Mouse (Mus musculus): ENCODE results near the gene D2hgdh. TPM values are rescaled to one million over a fixed set of nuclear protein-coding genes. Genes with fewer than 3 reads are reported as not detected.
"Not testable (repeated sequence)": the region's sequence is repeated elsewhere in the genome, so short reads cannot be mapped to it uniquely, and the experiment has no call there.

D2hgdh gene
- total RNA-seq, 2 experiments from 2014 or later, result 24.8 to 25.8 TPM

- peak; percentile 93 for DNase-seq
- intact Hi-C loops (cut with DNase I; ENCODE audit: low total_unique reads), result no loop called here
Observed at GRCm38 (mm10) chr1:93825105-93825674, 481 bp downstream of the D2hgdh start.

GRCm38 (mm10) chr1:93825771-93826539, 1.2 kb downstream of the D2hgdh start:
- intact Hi-C loops (cut with DNase I; ENCODE audit: low total_unique reads), result no loop called here
- DNase-seq, result no peak

- intact Hi-C loops (cut with DNase I; ENCODE audit: low total_unique reads), result no loop called here
Observed at GRCm38 (mm10) chr1:93826540-93826835, 1.8 kb downstream of the D2hgdh start.

GRCm38 (mm10) chr1:93832754-93833360, 8.1 kb downstream of the D2hgdh start:
- intact Hi-C loops (cut with DNase I; ENCODE audit: low total_unique reads); DNase-seq: not testable (repeated sequence)

More at GRCm38 (mm10) chr1:93826540-93826835, 1.8 kb downstream of the D2hgdh start:
- DNase-seq, result peak; percentile 9

- intact Hi-C loops (cut with DNase I; ENCODE audit: low total_unique reads), result no loop called here
- DNase-seq, result no peak
Observed at GRCm38 (mm10) chr1:93834671-93835150, 10.0 kb downstream of the D2hgdh start.

- no peak for DNase-seq
- intact Hi-C loops (cut with DNase I; ENCODE audit: low total_unique reads), result no loop called here
Observed at GRCm38 (mm10) chr1:93835211-93835610, 10.5 kb downstream of the D2hgdh start.

GRCm38 (mm10) chr1:93835876-93836531, 11.3 kb downstream of the D2hgdh start:
- intact Hi-C loops (cut with DNase I; ENCODE audit: low total_unique reads), result no loop called here
- DNase-seq, result no peak

GRCm38 (mm10) chr1:93836532-93836913, 11.8 kb downstream of the D2hgdh start:
- no peak for DNase-seq
- intact Hi-C loops (cut with DNase I; ENCODE audit: low total_unique reads), result no loop called here

- intact Hi-C loops (cut with DNase I; ENCODE audit: low total_unique reads), result no loop called here
- no peak for DNase-seq
Observed at GRCm38 (mm10) chr1:93837335-93837734, 12.6 kb downstream of the D2hgdh start.

GRCm38 (mm10) chr1:93838569-93838968, 13.9 kb downstream of the D2hgdh start:
- intact Hi-C loops (cut with DNase I; ENCODE audit: low total_unique reads); DNase-seq: not testable (repeated sequence)

GRCm38 (mm10) chr1:93845766-93846366, 21.2 kb downstream of the D2hgdh start:
- DNase-seq; intact Hi-C loops (cut with DNase I; ENCODE audit: low total_unique reads): not testable (repeated sequence)

GRCm38 (mm10) chr1:93855790-93856189, 31.1 kb downstream of the D2hgdh start:
- intact Hi-C loops (cut with DNase I; ENCODE audit: low total_unique reads), result not testable (repeated sequence)

GRCm38 (mm10) chr1:93857370-93857769, 32.7 kb downstream of the D2hgdh start:
- intact Hi-C loops (cut with DNase I; ENCODE audit: low total_unique reads), result no loop called here
- no peak for DNase-seq

More at GRCm38 (mm10) chr1:93855790-93856189, 31.1 kb downstream of the D2hgdh start:
- not testable (repeated sequence) for DNase-seq

- no peak for DNase-seq
- intact Hi-C loops (cut with DNase I; ENCODE audit: low total_unique reads), result no loop called here
Observed at GRCm38 (mm10) chr1:93857991-93858390, 33.3 kb downstream of the D2hgdh start.

GRCm38 (mm10) chr1:93859619-93860018, 34.9 kb downstream of the D2hgdh start:
- DNase-seq, result no peak
- intact Hi-C loops (cut with DNase I; ENCODE audit: low total_unique reads), result no loop called here

GRCm38 (mm10) chr1:93861048-93861447, 36.3 kb downstream of the D2hgdh start, which contains the start of gene Gal3st2:
Gene Gal3st2, plus strand, starts transcription at chr1:93861306.
- DNase-seq; intact Hi-C loops (cut with DNase I; ENCODE audit: low total_unique reads): not testable (repeated sequence)

GRCm38 (mm10) chr1:93871594-93872105, 46.9 kb downstream of the D2hgdh start:
- DNase-seq; intact Hi-C loops (cut with DNase I; ENCODE audit: low total_unique reads): not testable (repeated sequence)

GRCm38 (mm10) chr1:93874405-93874804, 49.7 kb downstream of the D2hgdh start:
- DNase-seq; intact Hi-C loops (cut with DNase I; ENCODE audit: low total_unique reads): not testable (repeated sequence)

- DNase-seq; intact Hi-C loops (cut with DNase I; ENCODE audit: low total_unique reads): not testable (repeated sequence)
Observed at GRCm38 (mm10) chr1:93881778-93882177, 57.1 kb downstream of the D2hgdh start.
